Mouse (Mus musculus) myocyte (in vitro differentiated cells): ENCODE data around the gene 4931428L18Rik.

ENCODE experiments used
- E2F4 ChIP-seq: IDR thresholded peaks from one replicate; pipeline ENCODE4 v1.6.1; 2011; ENCODE audit warnings: mild to moderate bottlenecking, control low read depth, moderate library complexity; ENCODE audit not compliant: insufficient read depth
- MAX ChIP-seq: IDR thresholded peaks from one replicate; pipeline ENCODE4 v1.6.1; 2011; ENCODE audit warnings: low read depth, mild to moderate bottlenecking, control low read depth
- MYOG ChIP-seq, 3 experiments: IDR thresholded peaks; one replicate each; pipeline ENCODE4 v1.6.1; 2011; ENCODE audit warnings: control low read depth in 2 of 3, low read depth in 2 of 3, mild to moderate bottlenecking in 2 of 3; ENCODE audit not compliant: insufficient read length in 2 of 3, control insufficient read depth in 1 of 3, insufficient read depth in 1 of 3
- POLR2A ChIP-seq: IDR thresholded peaks from one replicate; pipeline ENCODE4 v1.6.1; 2011; ENCODE audit warnings: low read depth, mild to moderate bottlenecking, control low read depth, moderate library complexity; ENCODE audit not compliant: insufficient read length
- POLR2AphosphoS2 ChIP-seq: IDR thresholded peaks from one replicate; pipeline ENCODE4 v1.6.1; 2011; ENCODE audit warnings: low read depth, control low read depth; ENCODE audit not compliant: insufficient read length
- TCF12 ChIP-seq: IDR thresholded peaks from one replicate; pipeline ENCODE4 v1.6.1; 2011; ENCODE audit warnings: mild to moderate bottlenecking, control low read depth; ENCODE audit not compliant: poor library complexity, insufficient read depth, severe bottlenecking
- TCF3 ChIP-seq: IDR thresholded peaks from one replicate; pipeline ENCODE4 v1.6.1; 2011; ENCODE audit warnings: low read depth, control low read depth; ENCODE audit not compliant: insufficient read length
- USF1 ChIP-seq: IDR thresholded peaks from one replicate; pipeline ENCODE4 v1.6.1; 2011; ENCODE audit warnings: low read depth, mild to moderate bottlenecking, control low read depth, moderate library complexity

- TF ChIP-seq POLR2A = no peak
- TF ChIP-seq MAX = no peak
- no peak for TF ChIP-seq MYOG (IDR thresholded peaks at IDR 0.05; ENCODE audit: control insufficient read depth in 1 of 3, insufficient read depth in 1 of 3, insufficient read length in 2 of 3, low read depth in 2 of 3)
- no peak for TF ChIP-seq TCF12
- no peak for TF ChIP-seq E2F4
- no peak for TF ChIP-seq USF1
- TF ChIP-seq TCF3 = no peak
- no peak for TF ChIP-seq POLR2AphosphoS2
Observed at GRCm38 (mm10) chr1:31064817-31065740, 157.4 kb downstream of the 4931428L18Rik start.
